Mouse (Mus musculus): ENCODE results near the gene Kctd19. TPM values are rescaled to one million over a fixed set of nuclear protein-coding genes. Genes with fewer than 3 reads are reported as not detected.

Kctd19 gene
- total RNA-seq, 1 experiment from 2014 or later, result not detected

- ATAC-seq (replicated peaks; ENCODE audit: low read depth, poor library complexity, severe bottlenecking), result no peak
These were observed 70.5 kb downstream of the Kctd19 start for GRCm38 (mm10) chr8:105342768-105343167.

GRCm38 (mm10) chr8:105341399-105341798 is 71.9 kb downstream of the Kctd19 start:
- no peak for ATAC-seq (replicated peaks; ENCODE audit: low read depth, poor library complexity, severe bottlenecking)

GRCm38 (mm10) chr8:105339886-105340635 is 73.2 kb downstream of the Kctd19 start:
- ATAC-seq (replicated peaks; ENCODE audit: low read depth, poor library complexity, severe bottlenecking), result peak; percentile 52

- peak; percentile 81 for ATAC-seq (replicated peaks; ENCODE audit: low read depth, poor library complexity, severe bottlenecking)
These were observed 74.3 kb downstream of the Kctd19 start for GRCm38 (mm10) chr8:105338992-105339391.

- ATAC-seq (replicated peaks; ENCODE audit: low read depth, poor library complexity, severe bottlenecking), result no peak
These were observed 76.8 kb downstream of the Kctd19 start for GRCm38 (mm10) chr8:105336373-105337130.

Other genes with a start within 250 kb of the Kctd19 start
- 163 and 164 TPM in 2 replicates for gene Cbfb, start 242.8 kb downstream of the Kctd19 start, total RNA-seq (2017)
- 15.8 and 18.0 TPM in 2 replicates for gene D230025D16Rik, start 188.4 kb downstream of the Kctd19 start, total RNA-seq (2017)
- 0.18 TPM in 1 of 2 replicates, not detected in the other for gene B3gnt9, start 158.3 kb downstream of the Kctd19 start, total RNA-seq (2017)
- 14.2 and 19.1 TPM in 2 replicates for gene Tradd, start 148.9 kb downstream of the Kctd19 start, total RNA-seq (2017)
- 5.2 and 5.6 TPM in 2 replicates for gene Fbxl8, start 148.9 kb downstream of the Kctd19 start, total RNA-seq (2017)
- not detected in 2 replicates for gene Hsf4, start 143.7 kb downstream of the Kctd19 start, total RNA-seq (2017)
- 0.05 TPM in 1 of 2 replicates, not detected in the other for gene Nol3, start 137.4 kb downstream of the Kctd19 start, total RNA-seq (2017)
- gene 4931428F04Rik, start 123.6 kb downstream of the Kctd19 start, total RNA-seq (2017), result 2.9 and 6.7 TPM in 2 replicates
- gene Exoc3l, start 117.4 kb downstream of the Kctd19 start, total RNA-seq (2017), result 2.3 and 2.6 TPM in 2 replicates
- gene E2f4, start 115.8 kb downstream of the Kctd19 start, total RNA-seq (2017), result 52.6 and 69.5 TPM in 2 replicates
- 2.1 and 5.1 TPM in 2 replicates for gene Elmo3, start 107.9 kb downstream of the Kctd19 start, total RNA-seq (2017)
- 1.2 and 4.0 TPM in 2 replicates for gene Lrrc29, start 87.2 kb downstream of the Kctd19 start, total RNA-seq (2017)
- gene Tmem208, start 87.1 kb downstream of the Kctd19 start, total RNA-seq (2017), result 21.7 and 28.4 TPM in 2 replicates
- 4.2 and 7.3 TPM in 2 replicates for gene Fhod1, start 65.5 kb downstream of the Kctd19 start, total RNA-seq (2017)
- 0.10 and 0.46 TPM in 2 replicates for gene Slc9a5, start 64.7 kb downstream of the Kctd19 start, total RNA-seq (2017)
- gene Plekhg4, start 40.2 kb downstream of the Kctd19 start, total RNA-seq (2017), result not detected in 2 replicates
- 0.69 and 1.5 TPM in 2 replicates for gene Lrrc36, start 69 bp upstream of the Kctd19 start, total RNA-seq (2017)
- gene Tppp3, start 58.0 kb upstream of the Kctd19 start, total RNA-seq (2017), result not detected in 2 replicates
- 2.4 and 3.5 TPM in 2 replicates for gene Zdhhc1, start 83.4 kb upstream of the Kctd19 start, total RNA-seq (2017)
- gene Hsd11b2, start 105.3 kb upstream of the Kctd19 start, total RNA-seq (2017), result not detected in 2 replicates
- gene Atp6v0d1, start 152.5 kb upstream of the Kctd19 start, total RNA-seq (2017), result 27.5 and 33.4 TPM in 2 replicates
- gene Ripor1, start 191.8 kb upstream of the Kctd19 start, total RNA-seq (2017), result 21.9 and 39.1 TPM in 2 replicates
- gene Ctcf, start 223.1 kb upstream of the Kctd19 start, total RNA-seq (2017), result 113 and 139 TPM in 2 replicates
- not detected in 2 replicates for gene Agrp, start 223.9 kb upstream of the Kctd19 start, total RNA-seq (2017)

All from common myeloid progenitor, adult 5-6 weeks (primary cell).